Mouse (Mus musculus): ENCODE measurements around the gene Epor. TPM values are rescaled to one million over a fixed set of nuclear protein-coding genes. Genes with fewer than 3 reads are reported as not detected.
A peak's percentile ranks its signal among the peaks of the same experiment; 100 is the strongest.

Epor gene
- polyA plus RNA-seq, 1 experiment from 2014 or later, result 2.2 TPM

DNA sequence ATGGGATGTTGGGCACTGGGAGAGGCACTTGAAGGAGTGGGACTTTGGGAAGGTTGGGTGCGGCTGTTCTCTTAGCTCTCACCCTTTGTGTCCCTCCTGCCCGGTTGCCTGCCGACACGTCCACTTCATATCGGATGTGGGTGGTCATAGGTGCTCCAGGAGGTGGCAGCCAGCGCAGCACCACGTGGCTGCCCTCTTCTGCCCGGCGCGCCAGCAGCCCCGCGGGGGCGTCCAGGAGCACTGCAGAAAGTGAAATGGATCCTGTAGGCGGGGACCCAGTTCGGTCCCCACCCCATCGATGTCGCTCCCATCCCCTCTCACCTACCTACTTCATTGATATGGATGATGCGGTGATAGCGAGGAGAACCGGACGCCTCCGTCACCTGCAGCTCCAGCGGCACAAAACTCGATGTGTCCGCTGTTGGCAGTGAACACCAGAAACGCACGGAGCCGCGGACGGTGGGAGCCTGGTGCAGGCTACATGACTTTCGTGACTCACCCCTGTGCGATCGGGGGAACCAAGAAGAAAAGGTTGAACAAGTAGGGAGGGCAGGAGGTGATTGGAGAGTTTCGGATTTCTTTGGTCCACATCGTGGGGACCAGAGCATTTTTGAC, 1.8 kb downstream of the Epor start:
- Histone ChIP-seq H3K36me3 (peaks cover 7% of the 10 kb centered on the region; the same call in 1 of the 2 replicates), H3K4me1 (replicated peaks) (peaks cover 33% of the 10 kb centered on the region), H3K27me3 (peaks cover 62% of the 10 kb centered on the region), H3K4me3 (peak overlapping the region; percentile 38), H3K9ac (peak overlapping the region; percentile 65; the same call in 1 of the 2 replicates), H3K4me2 (peak overlapping the region; percentile 66), H3K9me3 (no peaks in the 10 kb centered on the region), H3K27ac (no peak overlapping the region)
- ATAC-seq (ENCODE audit: low FRiP score), result no peak
- 1% methylated on average over 35 of the region's 35 CpGs for WGBS

DNA sequence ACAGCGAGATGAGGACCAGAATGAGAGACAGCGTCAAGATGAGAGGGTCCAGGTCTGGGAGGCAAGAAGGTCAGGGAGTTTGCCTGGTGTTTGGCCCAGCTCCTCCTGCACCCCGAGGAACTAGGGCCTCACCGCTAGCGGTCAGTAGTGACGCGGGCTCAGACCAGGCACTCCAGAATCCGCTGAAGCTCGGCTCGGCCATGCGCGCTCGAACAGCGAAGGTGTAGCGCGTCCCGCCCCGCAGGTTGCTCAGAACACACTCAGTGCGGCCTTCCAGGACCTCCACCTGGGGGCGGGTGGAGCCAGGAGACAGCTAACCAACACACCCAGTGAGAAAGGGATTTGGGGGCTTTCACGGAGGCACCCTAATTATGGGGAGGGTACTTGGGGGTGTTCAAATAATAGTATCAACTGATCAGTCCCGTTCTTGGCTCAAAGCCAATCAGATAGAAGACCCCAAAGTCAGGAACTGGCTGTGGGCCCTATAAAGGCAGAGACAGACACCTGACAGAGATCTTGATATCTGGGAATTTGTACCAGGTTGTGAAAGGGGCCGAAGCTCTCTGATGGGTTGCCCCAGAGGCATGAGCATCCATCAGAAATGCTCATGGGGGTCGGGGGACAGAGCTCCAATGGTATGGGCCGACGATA, 2.6 kb downstream of the Epor start:
- Histone ChIP-seq H3K27ac (no peak overlapping the region), H3K4me3 (0 out of 2 replicates have a peak overlapping the region, but pooled peaks have one; percentile 3), H3K4me2 (0 out of 2 replicates have a peak overlapping the region, but pooled peaks have one; percentile 17), H3K27me3 (peaks cover 62% of the 10 kb centered on the region), H3K36me3 (peaks cover 7% of the 10 kb centered on the region; the same call in 1 of the 2 replicates), H3K9me3 (no peaks in the 10 kb centered on the region), H3K9ac (peak overlapping the region; percentile 29), H3K4me1 (replicated peaks) (peaks cover 36% of the 10 kb centered on the region)
- ATAC-seq (ENCODE audit: low FRiP score), result no peak
- WGBS, result 13% methylated on average over 26 of the region's 26 CpGs

- H3K27me3 ChIP-seq, result peaks cover 62% of the 10 kb centered on the region
- H3K4me1 ChIP-seq (replicated peaks), result peaks cover 36% of the 10 kb centered on the region
- no peak overlapping the region for H3K4me2 ChIP-seq
- no peaks in the 10 kb centered on the region for H3K9me3 ChIP-seq
- no peak overlapping the region for H3K4me3 ChIP-seq
- H3K36me3 ChIP-seq, result peaks cover 7% of the 10 kb centered on the region; the same call in 1 of the 2 replicates
- H3K9ac ChIP-seq, result peak overlapping the region; percentile 29
- WGBS, result 54% methylated on average over 9 of the region's 9 CpGs
- no peak overlapping the region for H3K27ac ChIP-seq
- ATAC-seq (ENCODE audit: low FRiP score), result no peak
Observed at GRCm38 (mm10) chr9:21960135-21960534, 3.2 kb downstream of the Epor start.

- Histone ChIP-seq H3K27me3 (peaks cover 61% of the 10 kb centered on the region), H3K4me1 (replicated peaks) (peaks cover 40% of the 10 kb centered on the region), H3K9me3 (no peaks in the 10 kb centered on the region), H3K9ac (no peak overlapping the region), H3K27ac (no peak overlapping the region), H3K36me3 (peaks cover 7% of the 10 kb centered on the region; the same call in 1 of the 2 replicates), H3K4me3 (no peak overlapping the region), H3K4me2 (no peak overlapping the region)
- WGBS, result 88% methylated on average over 7 of the region's 7 CpGs
- ATAC-seq (ENCODE audit: low FRiP score), result no peak
Observed at GRCm38 (mm10) chr9:21959244-21959643, 4.1 kb downstream of the Epor start.

DNA sequence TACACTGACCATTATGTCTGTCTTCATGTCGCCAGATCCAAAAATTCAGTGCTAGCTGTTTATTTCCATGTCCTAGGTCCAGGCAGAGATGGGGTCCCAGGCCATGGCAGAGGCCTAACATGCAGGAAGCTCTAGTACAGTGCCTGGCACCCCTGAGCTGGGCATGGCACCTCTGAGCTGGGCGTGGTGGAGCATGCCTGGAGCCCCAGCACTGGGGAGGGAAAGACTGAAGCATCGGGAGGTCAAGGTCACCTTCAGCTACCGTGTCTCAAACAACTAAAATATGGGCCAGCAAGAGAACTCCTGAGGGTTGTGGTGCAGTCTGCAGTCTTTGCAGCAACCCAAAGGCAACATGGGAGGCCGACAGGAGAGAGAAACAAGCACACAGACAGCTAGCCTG, 4.9 kb downstream of the Epor start:
- Histone ChIP-seq H3K36me3 (peaks cover 7% of the 10 kb centered on the region; the same call in 1 of the 2 replicates), H3K9ac (no peak overlapping the region), H3K4me1 (replicated peaks) (peaks cover 47% of the 10 kb centered on the region), H3K9me3 (no peaks in the 10 kb centered on the region), H3K4me2 (no peak overlapping the region), H3K27ac (no peak overlapping the region), H3K27me3 (peaks cover 53% of the 10 kb centered on the region), H3K4me3 (no peak overlapping the region)
- no peak for ATAC-seq (ENCODE audit: low FRiP score)
- 91% methylated on average over 5 of the region's 5 CpGs for WGBS

DNA sequence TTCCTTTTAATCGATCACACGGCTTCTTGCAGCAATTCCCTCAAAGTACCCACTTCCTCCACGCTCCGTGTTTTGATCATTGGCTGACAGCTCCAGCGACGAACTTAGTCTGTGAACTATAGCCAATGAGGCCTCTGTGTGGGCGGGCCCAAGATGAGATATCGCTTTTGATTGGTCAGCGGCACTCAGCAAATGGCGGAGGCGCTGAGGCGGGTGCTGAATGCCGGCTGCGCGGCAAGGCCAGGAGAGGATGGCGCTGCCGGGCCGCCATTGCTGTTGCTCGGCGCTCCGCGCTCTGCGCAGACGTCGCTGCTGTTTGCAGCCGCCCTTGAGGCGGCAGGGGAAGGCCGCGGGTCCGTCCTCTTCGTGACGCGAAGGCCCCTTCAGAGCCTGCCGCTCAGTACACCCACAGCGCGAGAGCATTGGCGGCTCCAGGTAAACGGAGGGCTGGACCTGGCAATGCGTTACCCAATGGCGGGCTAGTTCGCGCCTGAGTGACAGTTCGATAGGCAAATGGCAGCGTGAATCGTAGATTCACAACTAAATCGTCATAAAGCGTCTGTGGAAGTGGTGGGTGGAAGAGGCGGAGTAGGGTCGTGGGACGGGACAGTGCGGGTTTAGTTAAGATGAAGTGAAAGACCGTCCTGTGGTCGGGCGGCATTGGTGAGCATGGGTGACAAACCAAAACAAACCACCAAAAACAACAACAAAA, 7.6 kb downstream of the Epor start, which contains the start of gene Swsap1:
TSS of gene Swsap1 (plus strand) at position 186 of the 712 bp plus-strand sequence.
- Histone ChIP-seq H3K4me1 (replicated peaks) (peaks cover 26% of the 10 kb centered on the region), H3K36me3 (peaks cover 7% of the 10 kb centered on the region; the same call in 1 of the 2 replicates), H3K9ac (peak within 1 kb of the TSS; percentile 82), H3K4me2 (peak within 1 kb of the TSS; percentile 59), H3K27me3 (peaks cover 26% of the 10 kb centered on the region), H3K27ac (peak within 1 kb of the TSS; percentile 97), H3K4me3 (peak within 1 kb of the TSS; percentile 61), H3K9me3 (no peaks in the 10 kb centered on the region)
- WGBS, result under 1% methylated on average over 54 of the region's 54 CpGs
- ATAC-seq (ENCODE audit: low FRiP score), result peak; percentile 99

DNA sequence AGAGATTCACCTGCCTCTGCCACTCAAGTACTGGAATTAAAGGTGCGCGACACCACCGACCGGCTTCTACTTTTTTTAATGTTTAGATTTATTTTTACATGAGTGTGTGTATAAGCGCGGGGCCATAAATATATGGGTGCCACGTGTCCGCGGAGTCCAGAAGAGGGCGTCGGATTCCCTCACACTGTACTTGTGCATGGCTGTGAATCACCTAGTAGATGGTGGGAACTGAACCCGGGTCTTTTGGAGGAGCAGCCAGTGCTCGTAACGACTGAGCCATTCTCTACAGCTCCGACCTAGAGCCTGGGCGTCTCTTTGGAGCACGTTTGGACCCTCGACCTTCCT, 8.1 kb downstream of the Epor start:
- peaks cover 21% of the 10 kb centered on the region for H3K27me3 ChIP-seq
- H3K27ac ChIP-seq, result peak overlapping the region; percentile 97
- H3K36me3 ChIP-seq, result peaks cover 7% of the 10 kb centered on the region; the same call in 1 of the 2 replicates
- peak overlapping the region; percentile 61 for H3K4me3 ChIP-seq
- H3K9ac ChIP-seq, result peak overlapping the region; percentile 66
- no peaks in the 10 kb centered on the region for H3K9me3 ChIP-seq
- H3K4me2 ChIP-seq, result peak overlapping the region; percentile 59
- peaks cover 21% of the 10 kb centered on the region for H3K4me1 ChIP-seq (replicated peaks)
- 3% methylated on average over 18 of the region's 18 CpGs for WGBS
- peak; percentile 74 for ATAC-seq (ENCODE audit: low FRiP score)

GRCm38 (mm10) chr9:21954635-21955034, 8.7 kb downstream of the Epor start:
- H3K27ac ChIP-seq, result no peak overlapping the region
- no peaks in the 10 kb centered on the region for H3K9me3 ChIP-seq
- WGBS, result 72% methylated on average over 3 of the region's 3 CpGs
- H3K9ac ChIP-seq, result no peak overlapping the region
- H3K27me3 ChIP-seq, result peaks cover 17% of the 10 kb centered on the region
- peaks cover 21% of the 10 kb centered on the region for H3K4me1 ChIP-seq (replicated peaks)
- no peak for ATAC-seq (ENCODE audit: low FRiP score)
- H3K36me3 ChIP-seq, result peaks cover 7% of the 10 kb centered on the region; the same call in 1 of the 2 replicates
- H3K4me3 ChIP-seq, result peak overlapping the region; percentile 61; the same call in 1 of the 2 replicates
- H3K4me2 ChIP-seq, result peak overlapping the region; percentile 59; the same call in 1 of the 2 replicates

GRCm38 (mm10) chr9:21953600-21953999, 9.7 kb downstream of the Epor start:
- Histone ChIP-seq H3K9me3 (no peaks in the 10 kb centered on the region), H3K4me2 (no peak overlapping the region), H3K27ac (no peak overlapping the region), H3K4me3 (no peak overlapping the region), H3K4me1 (replicated peaks) (peaks cover 21% of the 10 kb centered on the region), H3K27me3 (peaks cover 16% of the 10 kb centered on the region; the same call in 1 of the 2 replicates), H3K9ac (no peak overlapping the region), H3K36me3 (peaks cover 4% of the 10 kb centered on the region; the same call in 1 of the 2 replicates)
- ATAC-seq (ENCODE audit: low FRiP score), result no peak
- 8% methylated on average over 3 of the region's 3 CpGs for WGBS

GRCm38 (mm10) chr9:21951977-21952376, 11.3 kb downstream of the Epor start:
- Histone ChIP-seq H3K4me1 (replicated peaks) (peaks cover 24% of the 10 kb centered on the region), H3K36me3 (peaks cover 10% of the 10 kb centered on the region), H3K4me3 (no peak overlapping the region), H3K9me3 (no peaks in the 10 kb centered on the region), H3K27me3 (peaks cover 24% of the 10 kb centered on the region), H3K9ac (no peak overlapping the region), H3K4me2 (no peak overlapping the region), H3K27ac (no peak overlapping the region)
- no peak for ATAC-seq (ENCODE audit: low FRiP score)
- WGBS, result 89% methylated on average over 3 of the region's 3 CpGs

DNA sequence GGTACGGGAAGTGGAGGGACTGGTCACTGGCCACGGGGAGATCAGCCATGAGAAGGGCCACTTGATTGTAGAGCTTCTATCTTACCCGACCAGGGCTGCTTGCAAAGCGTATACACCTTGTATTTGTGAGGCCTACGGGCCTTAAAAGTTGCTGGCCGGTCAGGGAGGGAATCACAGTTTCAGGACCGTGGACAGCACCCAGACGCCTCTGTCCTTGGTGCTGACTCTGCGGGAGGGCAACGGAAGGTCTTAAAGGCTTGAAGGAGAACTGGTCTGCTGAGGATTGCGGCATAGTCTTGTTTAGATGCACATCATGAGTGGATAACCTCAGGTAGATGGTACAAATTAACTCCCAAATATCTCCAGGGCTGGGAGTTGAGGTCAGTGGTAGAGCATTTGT, 13.0 kb downstream of the Epor start:
- no peaks in the 10 kb centered on the region for H3K9me3 ChIP-seq
- no peak overlapping the region for H3K4me3 ChIP-seq
- H3K9ac ChIP-seq, result no peak overlapping the region
- peaks cover 17% of the 10 kb centered on the region for H3K4me1 ChIP-seq (replicated peaks)
- peaks cover 23% of the 10 kb centered on the region for H3K36me3 ChIP-seq
- ATAC-seq (ENCODE audit: low FRiP score), result no peak
- peaks cover 40% of the 10 kb centered on the region for H3K27me3 ChIP-seq
- 19% methylated on average over 11 of the region's 11 CpGs for WGBS
- no peak overlapping the region for H3K27ac ChIP-seq
- no peak overlapping the region for H3K4me2 ChIP-seq

DNA sequence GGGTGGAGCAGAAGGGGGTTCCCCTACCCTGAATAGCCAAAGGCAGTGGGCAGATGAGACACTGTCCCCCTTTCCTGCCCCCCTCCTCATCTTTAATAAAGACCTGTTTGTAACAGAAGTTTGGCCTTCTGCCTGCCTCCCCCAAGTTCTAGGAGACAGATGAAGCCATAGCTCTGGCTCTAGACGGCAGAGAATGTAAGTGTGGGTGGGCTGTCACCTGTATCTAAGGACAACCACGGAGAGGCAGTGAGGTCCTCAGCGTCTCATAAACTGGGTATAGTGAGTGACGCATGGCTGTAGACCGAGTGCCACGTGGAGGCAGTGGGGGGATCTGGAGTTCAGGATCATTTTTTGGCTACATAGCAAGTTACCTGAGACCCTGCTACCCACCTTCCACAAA, 14.5 kb downstream of the Epor start:
- ATAC-seq (ENCODE audit: low FRiP score), result no peak
- Histone ChIP-seq H3K27me3 (peaks cover 42% of the 10 kb centered on the region), H3K9me3 (no peaks in the 10 kb centered on the region), H3K4me3 (no peak overlapping the region), H3K27ac (no peak overlapping the region), H3K36me3 (peaks cover 31% of the 10 kb centered on the region), H3K4me2 (no peak overlapping the region), H3K4me1 (replicated peaks) (peaks cover 12% of the 10 kb centered on the region), H3K9ac (no peak overlapping the region)
- 66% methylated on average over 6 of the region's 6 CpGs for WGBS

Measured in hindbrain, embryonic 13.5 days (tissue).